Mouse (Mus musculus): ENCODE measurements around the gene Ercc6. TPM values are rescaled to one million over a fixed set of nuclear protein-coding genes. Genes with fewer than 3 reads are reported as not detected.

The Ercc6 gene
- total RNA-seq (2021) = 10 to 100 TPM; 16.6 to 24.4 TPM

DNA sequence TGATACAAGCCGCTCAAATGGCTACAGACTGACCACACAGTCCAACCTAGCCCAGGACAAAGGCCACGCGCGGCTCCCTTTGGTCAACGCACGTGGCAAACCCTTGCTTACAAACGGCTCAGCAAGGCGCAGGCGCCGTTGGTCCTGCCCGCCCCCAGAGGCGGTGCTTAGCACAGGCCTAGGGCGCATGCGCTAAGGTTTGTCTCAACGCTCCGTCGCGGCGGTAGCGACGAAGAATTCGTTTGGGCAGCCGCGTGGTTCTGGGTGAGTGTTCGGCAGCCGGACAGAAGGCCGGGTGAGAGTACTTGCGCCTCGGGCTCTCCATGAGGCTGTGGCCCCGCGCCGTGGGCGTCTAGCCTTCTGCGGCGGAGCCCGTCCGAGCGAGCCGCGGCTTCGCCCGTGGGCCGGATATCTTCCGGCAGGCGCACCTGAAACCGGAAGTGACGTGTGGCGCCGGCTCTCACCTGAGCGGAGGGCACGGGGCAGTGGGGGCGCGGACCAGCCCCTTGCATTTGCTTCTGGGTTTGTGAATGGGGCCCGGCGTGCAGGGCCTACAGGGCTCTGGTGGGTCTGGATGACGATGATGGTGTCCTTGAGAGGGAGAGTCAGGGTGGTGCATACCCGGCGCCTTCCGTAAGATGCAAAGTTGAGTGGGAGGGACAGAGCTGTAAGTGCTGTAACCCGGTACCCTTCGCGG is at the start of gene Ercc6:
Gene Ercc6, plus strand, starts transcription at position 186 of the 697 bp plus-strand sequence.
- intact Hi-C loops (cut with DNase I) = no loop called here
- peak; percentile 93 for DNase-seq (ENCODE audit: low spot score in 2 of 2)

DNA sequence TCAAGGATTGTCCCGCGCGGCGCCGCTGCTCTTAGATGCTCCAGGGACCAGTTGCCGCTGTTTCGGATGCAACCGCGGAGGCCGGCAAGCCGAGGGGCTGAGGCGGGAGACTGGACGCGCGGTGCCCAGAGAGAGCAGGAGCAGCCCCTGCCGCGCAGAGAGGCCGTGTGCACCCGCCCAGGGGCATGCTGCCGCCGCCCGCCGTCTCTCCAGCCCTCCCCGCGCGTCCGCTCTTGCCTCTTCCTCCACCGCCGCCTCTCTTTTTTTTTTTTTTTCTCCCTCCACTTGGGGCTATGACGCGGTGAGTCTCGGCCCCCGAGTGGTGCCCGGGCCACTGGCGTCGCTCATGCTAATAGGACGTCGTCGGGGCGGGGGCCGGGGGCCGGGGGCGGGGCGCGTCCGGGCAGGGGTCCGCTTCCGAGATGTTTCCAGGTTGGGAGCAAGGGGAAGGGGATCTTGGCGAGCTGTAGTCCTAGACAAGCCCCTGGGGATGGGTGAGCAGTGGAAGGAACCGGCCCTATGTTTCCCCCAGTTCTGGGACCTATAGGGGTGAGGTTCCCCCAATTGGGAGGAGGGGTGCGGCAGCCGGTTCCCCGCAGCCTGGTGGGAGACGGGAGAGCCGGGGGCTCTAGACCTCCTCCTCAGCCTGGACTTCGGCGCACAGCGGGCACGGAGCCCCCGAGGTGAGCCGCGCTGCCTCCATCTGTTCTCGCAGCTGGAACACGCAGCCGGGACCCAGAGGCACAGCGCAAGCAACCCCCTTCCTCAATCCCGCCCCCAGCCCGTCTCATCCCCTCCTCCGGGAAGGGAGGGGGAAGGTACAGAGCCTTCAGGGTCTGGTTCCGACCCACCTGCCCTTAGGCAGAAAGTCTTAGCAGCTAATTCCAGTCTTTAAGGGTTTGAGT is 48.5 kb upstream of the Ercc6 start, which contains the start of gene Slc18a3:
Gene Slc18a3, minus strand, starts transcription at position 250 of the 905 bp plus-strand sequence.
- no peak for DNase-seq (ENCODE audit: low spot score in 2 of 2)
- intact Hi-C loops (cut with DNase I) = no loop called here

DNA sequence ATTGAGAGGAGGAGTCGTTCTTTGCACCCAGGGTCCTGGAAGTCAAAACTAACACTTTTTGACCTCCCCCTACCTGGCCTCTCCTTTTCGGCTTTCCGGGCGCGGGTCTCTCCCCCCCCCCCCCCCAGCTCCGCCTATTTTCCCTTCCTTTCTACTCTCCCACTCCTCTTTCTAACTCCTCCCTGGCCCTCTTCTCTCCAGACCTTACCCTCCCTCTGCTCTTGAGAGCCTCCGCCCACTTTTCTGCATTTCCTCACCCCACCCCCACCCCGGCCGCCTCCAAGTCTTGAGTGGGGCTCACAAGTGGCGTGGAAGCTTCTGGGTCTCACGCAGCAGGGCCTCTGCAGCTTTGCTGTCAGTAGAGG is 47.8 kb upstream of the Ercc6 start:
- no peak for DNase-seq (ENCODE audit: low spot score in 2 of 2)
- intact Hi-C loops (cut with DNase I) = no loop called here

DNA sequence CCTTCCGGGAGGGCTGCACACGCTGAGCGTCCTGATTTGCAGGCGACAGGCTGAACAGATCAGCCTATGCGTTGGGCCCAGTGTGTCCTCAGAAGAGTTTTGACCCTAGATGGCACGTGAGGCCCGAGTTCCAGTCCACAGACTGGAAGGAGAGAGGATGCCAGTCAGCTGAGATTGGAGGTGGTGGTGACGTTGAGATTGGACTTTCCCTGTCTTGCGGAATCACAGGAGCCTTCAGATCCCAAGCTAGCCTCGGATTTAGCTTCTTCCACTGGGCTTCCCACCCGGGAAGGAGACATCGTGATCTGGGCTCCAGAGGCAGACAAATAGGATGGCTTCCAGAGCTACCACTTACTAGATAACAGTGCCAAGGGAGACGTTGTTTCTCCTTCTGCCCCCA is 47.4 kb upstream of the Ercc6 start, which contains the start of gene Chat:
Gene Chat, minus strand, starts transcription at position 101 of the 400 bp plus-strand sequence.
- DNase-seq (ENCODE audit: low spot score in 2 of 2) = no peak
- intact Hi-C loops (cut with DNase I) = no loop called here

DNA sequence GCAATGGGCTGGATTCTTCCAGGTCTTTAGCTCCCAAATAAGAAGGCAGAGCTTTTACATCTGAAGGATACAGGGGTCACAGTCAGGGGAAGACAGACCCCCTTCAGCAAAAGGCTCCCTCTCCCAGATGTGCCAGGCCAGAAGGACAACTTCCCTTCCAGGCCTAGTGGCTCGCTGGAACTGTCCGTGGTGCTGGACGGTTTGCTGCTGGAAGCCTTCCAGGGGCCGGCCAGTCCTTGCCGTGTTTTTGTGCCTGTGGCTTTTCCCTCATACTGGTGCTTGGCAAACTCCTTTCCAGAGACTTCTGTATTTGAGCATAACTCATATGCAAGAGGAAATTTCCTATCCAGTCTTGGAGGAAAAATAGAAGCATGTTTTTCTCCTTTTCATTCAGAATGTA is 45.7 kb upstream of the Ercc6 start:
- intact Hi-C loops (cut with DNase I) = no loop called here
- DNase-seq (ENCODE audit: low spot score in 2 of 2) = no peak

DNA sequence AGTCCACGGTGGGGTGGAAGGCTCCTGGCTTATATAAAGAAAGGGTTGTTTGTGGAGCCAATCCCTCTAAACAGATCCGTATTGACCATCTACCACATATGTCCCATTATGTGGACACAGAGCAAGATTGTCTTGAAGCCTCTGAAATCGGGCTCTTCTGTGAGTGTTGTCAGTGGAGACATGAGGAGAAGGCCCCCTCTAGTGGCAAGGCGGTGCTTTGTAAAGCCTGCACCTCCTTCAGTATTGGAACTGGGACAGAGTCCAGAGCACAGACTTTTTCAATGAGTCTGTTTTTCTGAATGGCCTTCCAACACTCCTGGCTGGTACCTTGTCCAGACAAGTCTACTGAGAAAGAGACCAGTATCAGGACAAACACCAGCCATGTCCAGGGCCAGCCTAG is 40.3 kb upstream of the Ercc6 start:
- intact Hi-C loops (cut with DNase I) = loop anchor here (5.0 kb wide), 1 partner anchor 161 kb away; no protein-coding TSS in a partner anchor
- DNase-seq (ENCODE audit: low spot score in 2 of 2) = peak; percentile 42 to 59

DNA sequence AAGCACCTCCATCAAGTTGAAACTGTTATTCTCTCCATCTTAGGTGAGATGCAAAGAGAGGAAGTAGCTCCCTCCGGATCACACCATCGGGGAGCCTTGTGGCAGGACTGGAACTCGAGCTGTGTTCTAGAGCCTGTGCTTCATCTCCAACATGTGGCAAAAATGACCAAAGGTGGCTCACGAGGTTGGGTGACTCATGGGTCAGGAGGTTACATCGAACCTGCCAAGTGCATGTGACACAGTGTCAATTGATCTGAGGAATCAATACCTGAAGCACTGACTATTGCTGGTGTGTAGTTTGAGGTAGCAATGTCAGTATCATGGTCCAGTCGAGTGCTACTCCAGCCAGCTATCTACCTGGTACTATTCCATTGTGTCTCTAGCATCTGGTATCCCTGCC is 36.8 kb upstream of the Ercc6 start:
- intact Hi-C loops (cut with DNase I) = no loop called here
- no peak for DNase-seq (ENCODE audit: low spot score in 2 of 2)

DNA sequence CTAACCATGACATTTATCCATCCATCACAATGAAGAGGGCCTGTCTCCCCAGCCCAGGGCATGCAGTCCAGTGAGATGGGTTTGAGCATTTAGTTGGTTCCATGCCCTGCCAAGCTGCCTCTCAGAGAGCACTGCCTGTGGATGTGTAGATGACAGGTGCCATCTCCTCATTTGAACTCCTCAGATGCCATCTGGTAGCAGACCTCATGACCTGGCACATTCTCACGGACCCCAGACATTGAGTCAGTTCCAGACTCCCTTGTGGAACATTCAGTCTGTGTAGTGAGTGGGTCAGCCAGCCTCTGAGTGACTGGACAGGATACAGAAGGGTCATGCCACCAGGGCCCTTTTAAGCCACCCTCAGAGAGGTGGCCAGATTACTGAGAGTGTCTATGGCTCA is 35.7 kb upstream of the Ercc6 start:
- no peak for DNase-seq (ENCODE audit: low spot score in 2 of 2)
- intact Hi-C loops (cut with DNase I) = no loop called here

DNA sequence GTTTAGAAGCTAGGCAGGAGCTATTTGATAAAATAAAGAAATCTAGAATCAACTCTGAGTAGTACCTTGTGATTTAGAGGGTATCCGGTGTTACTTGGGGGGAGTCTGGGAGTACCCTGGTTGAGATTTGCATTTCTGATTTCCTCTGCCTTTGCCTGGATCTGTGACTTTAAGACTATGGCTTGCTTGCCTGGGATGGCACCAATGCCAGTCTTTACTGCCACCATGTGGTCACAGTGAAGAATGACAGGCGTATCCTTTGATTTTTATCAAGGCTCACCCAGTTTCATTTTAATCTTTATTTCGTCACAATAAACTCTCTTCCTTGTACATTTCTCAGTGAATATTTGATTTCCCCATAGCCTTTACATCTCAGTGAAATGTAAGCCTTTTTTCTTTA is 31.3 kb upstream of the Ercc6 start:
- intact Hi-C loops (cut with DNase I) = loop anchor here (1.0 kb wide), 1 partner anchor 253 kb away; no protein-coding TSS in a partner anchor
- DNase-seq (ENCODE audit: low spot score in 2 of 2) = no peak

DNA sequence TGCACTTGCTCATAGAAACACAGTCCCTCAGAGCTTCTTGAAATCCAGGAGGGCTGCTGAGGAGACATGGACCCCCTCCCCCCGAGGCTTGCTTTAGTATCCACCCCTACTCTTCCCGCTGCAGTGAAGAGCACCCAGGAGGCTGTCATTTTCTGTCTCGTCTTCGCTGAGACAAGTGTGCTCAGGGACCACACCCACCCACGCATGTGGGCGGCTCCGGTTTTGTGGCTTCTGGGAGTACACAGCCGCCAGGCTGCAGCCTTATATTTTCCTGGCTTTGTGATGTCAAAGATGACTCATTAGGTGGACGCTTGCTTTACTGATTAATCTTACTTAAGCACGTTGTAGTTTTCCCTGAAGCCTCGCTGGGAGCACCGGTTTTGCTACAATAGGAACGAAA is 20.8 kb upstream of the Ercc6 start:
- intact Hi-C loops (cut with DNase I) = no loop called here
- peak; percentile 26 to 30 for DNase-seq (ENCODE audit: low spot score in 2 of 2)

DNA sequence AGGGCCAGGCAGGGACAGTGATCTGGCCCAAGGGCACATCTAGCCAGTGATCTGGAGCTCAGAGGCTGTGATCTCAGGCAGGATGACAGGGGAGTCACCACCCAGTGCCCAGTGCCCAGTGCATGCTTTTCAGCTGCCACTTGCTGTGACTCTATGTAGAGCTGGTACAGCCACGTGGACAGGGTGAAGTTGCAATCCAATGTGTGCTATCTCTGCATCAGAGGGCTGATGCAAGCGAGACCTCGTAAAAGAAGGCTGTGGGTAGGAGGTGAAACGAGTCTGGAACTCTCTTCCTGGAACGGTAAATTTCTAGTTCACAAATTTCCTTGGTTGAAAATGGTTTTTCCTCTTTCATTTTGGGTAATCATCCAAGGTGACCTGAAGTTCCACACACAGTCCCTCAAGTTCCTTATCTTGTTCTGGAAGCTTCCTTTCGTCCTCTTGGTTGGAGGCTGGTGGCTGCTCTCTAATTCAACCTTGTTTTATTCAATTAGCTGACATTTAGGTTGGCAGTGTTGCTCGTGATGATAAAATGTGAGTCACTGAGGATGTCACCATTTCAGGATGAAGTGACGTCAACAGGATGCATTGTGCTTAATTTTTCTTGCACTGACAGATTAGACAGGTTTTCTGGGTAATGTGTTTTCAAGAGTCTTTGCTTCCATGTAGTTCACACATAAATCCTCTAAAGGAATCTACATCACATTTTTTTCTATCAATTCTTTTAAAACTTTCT is 17.0 kb upstream of the Ercc6 start:
- intact Hi-C loops (cut with DNase I) = no loop called here
- DNase-seq (ENCODE audit: low spot score in 2 of 2) = no peak

DNA sequence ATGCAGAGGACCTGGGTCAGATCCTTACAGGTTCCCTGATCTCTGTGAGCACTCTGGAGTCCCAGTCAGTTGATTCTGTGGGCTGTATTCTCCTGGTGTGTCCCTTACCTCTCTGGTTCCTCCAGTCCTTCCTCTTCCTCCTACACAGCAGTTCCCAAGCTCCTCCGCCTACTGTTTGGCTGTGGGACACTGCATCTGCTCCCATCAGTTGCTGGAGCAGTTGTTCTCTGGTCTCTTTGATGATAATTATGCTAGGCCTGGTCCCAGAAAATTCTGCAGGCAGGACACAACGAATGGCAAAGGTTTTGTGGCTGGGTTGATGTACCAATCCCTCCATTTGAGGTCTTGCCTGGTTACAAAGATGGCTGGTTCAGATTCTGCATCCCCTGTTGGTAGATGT is 12.0 kb upstream of the Ercc6 start:
- no peak for DNase-seq (ENCODE audit: low spot score in 2 of 2)
- intact Hi-C loops (cut with DNase I) = no loop called here

DNA sequence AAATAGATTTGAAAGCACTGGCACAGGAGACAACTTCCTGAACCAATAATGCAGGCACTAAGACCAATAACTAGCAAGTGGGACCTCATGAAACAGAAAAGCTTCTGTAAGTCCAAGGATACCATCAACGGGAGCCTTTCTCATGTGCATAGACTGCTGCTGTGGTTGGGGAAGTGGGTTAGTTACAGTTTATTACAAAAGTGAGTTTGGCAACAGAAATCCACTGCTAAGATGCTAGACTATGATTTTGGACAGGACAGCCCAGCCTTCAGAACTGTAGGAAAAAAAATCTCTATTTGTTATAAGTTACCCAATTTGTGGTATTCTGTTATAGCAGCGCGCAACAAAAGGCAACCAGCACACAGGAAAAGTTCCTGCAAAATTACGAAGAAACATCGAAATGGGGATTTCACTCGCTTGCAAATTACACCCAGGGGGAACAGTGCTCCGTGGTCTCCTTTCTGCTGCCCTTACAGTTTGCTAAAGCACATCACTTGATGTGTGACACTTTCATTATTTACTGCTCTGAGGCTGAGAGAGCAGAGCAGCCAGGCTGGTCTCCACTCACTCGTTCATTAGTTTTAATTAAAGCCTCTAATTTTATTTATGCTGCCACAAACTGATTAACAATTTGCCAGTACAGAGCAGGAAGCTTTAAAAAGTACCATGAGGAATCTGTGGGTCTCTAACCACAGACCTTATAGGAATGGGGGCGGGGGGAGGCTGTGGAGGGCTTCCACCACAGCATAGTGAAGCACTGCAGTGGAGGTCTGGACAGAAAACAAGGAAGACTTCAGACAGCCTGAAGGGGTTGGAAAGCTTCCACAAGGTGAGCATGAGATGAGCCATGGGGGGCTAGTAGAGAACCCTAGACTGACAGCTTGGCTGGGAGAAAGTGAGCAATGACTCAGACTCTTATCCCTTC is 10.3 kb upstream of the Ercc6 start:
- intact Hi-C loops (cut with DNase I) = no loop called here

DNA sequence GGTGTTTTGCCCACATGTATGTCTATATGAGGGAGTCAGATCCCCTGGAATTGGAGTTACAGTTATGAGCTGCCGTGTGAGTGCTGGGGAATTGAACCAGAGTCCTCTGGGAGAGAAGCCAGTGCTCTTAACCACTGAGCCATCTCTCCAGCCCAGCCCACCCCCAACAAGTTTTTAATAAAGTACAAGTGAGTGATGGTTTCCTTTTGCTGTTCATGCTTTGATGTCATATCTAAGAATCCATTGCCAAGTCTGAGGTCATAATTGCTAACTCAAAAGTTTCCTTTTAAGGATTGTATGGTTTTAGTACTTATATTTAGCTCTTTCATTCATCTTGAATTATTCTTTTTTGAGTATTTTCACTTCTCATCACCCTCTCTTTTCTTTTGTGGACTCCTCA is 9.4 kb upstream of the Ercc6 start:
- no peak for DNase-seq (ENCODE audit: low spot score in 2 of 2)
- intact Hi-C loops (cut with DNase I) = no loop called here

More for the DNA sequence above, 10.3 kb upstream of the Ercc6 start:
- DNase-seq (ENCODE audit: low spot score in 2 of 2) = no peak

DNA sequence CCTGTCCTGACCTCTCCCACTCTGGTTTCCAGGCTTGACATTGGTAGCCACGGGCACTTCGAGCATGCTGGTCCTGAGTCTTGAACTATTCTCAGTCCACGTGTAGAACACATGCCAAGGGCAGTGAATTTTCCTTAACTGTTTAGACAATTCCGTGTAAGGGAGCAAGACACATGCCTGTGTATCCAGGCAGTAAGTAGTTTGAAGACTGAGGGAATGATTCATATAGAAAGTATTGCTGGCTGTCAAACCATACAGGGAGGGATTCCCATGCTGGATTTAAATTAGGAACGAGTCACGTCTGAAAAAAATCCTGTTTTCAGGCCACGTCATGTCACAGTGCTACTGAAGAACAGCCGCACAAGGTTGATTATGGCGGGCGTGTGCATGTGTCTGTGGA is 7.0 kb upstream of the Ercc6 start:
- intact Hi-C loops (cut with DNase I) = no loop called here
- DNase-seq (ENCODE audit: low spot score in 2 of 2) = no peak

DNA sequence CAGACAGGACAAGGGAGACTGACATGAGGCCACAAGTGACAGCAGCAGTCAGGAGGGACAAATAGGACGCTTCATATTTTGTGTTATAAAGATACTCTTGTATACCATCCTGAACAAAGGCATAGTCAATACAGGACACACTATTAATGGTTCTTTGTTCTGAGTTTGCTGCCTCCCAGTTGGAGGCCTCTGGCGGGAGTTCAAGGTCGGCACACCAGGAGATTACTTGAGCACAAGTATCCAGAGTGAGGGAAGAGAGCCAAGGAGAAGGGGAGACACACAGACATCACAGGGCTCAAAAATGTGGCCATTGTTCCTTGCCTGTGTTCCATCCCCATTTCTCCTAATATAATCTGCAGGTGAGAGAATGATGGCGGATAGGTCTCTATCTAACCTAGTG is 6.1 kb upstream of the Ercc6 start:
- intact Hi-C loops (cut with DNase I) = no loop called here
- DNase-seq (ENCODE audit: low spot score in 2 of 2) = no peak

DNA sequence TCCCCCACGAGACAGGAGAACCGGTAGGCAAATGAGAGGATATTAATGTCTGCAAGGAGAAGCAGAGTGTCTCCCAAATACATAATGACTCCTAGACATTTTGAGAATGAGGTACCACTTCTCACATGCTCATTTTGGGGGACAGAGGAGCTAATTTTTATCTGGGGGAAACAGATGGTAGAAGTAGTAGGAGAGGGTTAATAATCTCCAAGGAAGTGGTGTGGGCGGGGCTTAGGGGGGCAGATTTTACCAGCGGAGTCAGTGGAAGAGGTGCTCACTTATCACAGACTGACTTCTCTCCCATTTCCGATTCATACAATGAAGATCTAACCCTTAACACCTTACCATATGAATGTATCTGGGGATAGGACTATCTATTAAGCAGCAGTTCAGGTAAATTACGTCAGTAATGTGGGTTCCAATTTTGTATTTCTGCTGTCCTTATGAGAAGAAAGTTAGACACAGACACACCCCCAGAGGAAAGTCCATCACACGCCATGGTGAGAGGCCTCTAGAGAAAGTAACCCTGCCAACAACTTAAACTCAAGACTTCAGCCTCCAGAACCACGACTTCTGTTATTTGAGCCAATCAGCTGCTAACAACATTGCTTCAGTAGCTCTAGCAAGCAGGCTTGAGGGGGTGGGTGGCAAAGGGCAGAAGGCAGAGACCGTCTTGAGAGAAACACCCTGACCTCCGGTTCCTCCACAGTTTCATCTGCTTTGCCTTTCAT is 5.1 kb upstream of the Ercc6 start:
- intact Hi-C loops (cut with DNase I) = no loop called here
- DNase-seq (ENCODE audit: low spot score in 2 of 2) = no peak

DNA sequence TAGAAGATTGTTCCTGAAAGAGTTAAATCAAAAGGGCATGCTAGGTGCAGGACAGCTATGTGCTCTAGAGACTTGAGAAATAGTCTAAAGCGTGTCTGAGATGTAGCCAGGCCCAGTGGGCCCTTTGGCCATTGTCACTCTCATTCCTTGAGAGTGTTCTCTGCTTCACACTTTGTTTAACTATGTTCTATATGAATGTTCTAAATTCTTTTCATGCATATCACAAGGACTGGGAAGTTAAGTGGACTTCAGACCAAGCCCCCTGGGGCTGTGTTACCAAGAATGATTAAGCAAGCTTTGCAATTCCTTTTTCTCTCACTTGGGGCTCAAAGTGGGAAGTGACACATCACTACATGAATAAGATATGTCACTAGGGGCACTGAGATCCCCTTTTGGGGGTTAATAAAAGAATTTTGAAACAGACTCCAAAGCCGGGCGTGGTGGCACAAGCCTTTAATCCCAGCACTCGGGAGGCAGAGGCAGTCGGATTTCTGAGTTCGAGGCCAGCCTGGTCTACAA is 3.8 kb upstream of the Ercc6 start:
- no peak for DNase-seq (ENCODE audit: low spot score in 2 of 2)

More for the DNA sequence above, 3.8 kb upstream of the Ercc6 start:
- intact Hi-C loops (cut with DNase I) = no loop called here

Data from left cerebral cortex, postnatal 36 days (tissue).